Mouse (Mus musculus) midbrain, embryonic 11.5 days (tissue): ENCODE measurements at regions not wholly inside any gene's neighbourhood (a gene's known extent, or its start where the extent isn't known, plus 50 kb on each side); places are given as distances from the start of the nearest gene placed in this dataset.
"Not testable (repeated sequence)": the region's sequence is repeated elsewhere in the genome, so short reads cannot be mapped to it uniquely, and the experiment has no call there.

Source experiments
- ATAC-seq: fragments of 200-750 bp; cut with Nextera tagmentation; 2 replicates; pipeline ENCODE4 v1.8.0; 2017; ENCODE audit warnings: moderate TSS enrichment, moderate library complexity; ENCODE audit not compliant: low FRiP score
- DNase-seq: peaks from one replicate; pipeline ENCODE4 v3.0.0; 2015; ENCODE audit warnings: low spot score; ENCODE audit errors: missing footprints
- H3K27ac ChIP-seq: fragments of 300-500 bp; sonication (generic); 2 replicates; pipeline ENCODE4 v1.5.1; 2014; ENCODE audit warnings: low read depth, low read length
- H3K27me3 ChIP-seq: fragments of 300-500 bp; sonication (generic); 2 replicates; pipeline ENCODE4 v1.6.1; 2014; ENCODE audit warnings: mild to moderate bottlenecking, low read length, moderate library complexity, mixed read lengths; ENCODE audit not compliant: control insufficient read depth, insufficient read depth
- H3K36me3 ChIP-seq: fragments of 300-500 bp; sonication (generic); 2 replicates; pipeline ENCODE4 v1.6.1; 2014; ENCODE audit warnings: mild to moderate bottlenecking, low read length, moderate library complexity, mixed read lengths; ENCODE audit not compliant: control insufficient read depth, insufficient read depth
- H3K4me1 ChIP-seq: fragments of 300-500 bp; sonication (generic); 2 replicates; pipeline ENCODE4 v1.6.1; 2014; ENCODE audit warnings: low read length; ENCODE audit not compliant: control insufficient read depth, insufficient read depth
- H3K4me2 ChIP-seq: fragments of 300-500 bp; sonication (generic); 2 replicates; pipeline ENCODE4 v1.6.1; 2014; ENCODE audit warnings: mild to moderate bottlenecking, moderate library complexity
- H3K4me3 ChIP-seq: fragments of 300-500 bp; sonication (generic); 2 replicates; pipeline ENCODE4 v1.5.1; 2014; ENCODE audit warnings: low read depth, low read length
- H3K9ac ChIP-seq: fragments of 300-500 bp; sonication (generic); 2 replicates; pipeline ENCODE4 v1.6.1; 2014; ENCODE audit warnings: low read length
- H3K9me3 ChIP-seq: fragments of 300-500 bp; sonication (generic); 2 replicates; pipeline ENCODE4 v1.6.1; 2016; ENCODE audit warnings: low read length; ENCODE audit not compliant: control insufficient read depth
- WGBS: fragments of 180-500 bp; shearing (Covaris S2); extraction: QIAGEN DNeasy Blood & Tissue Kit; methylation state at CpG from one replicate; pipeline ENCODE4 v1.1.7; 2014; 5-methylcytosine and 5-hydroxymethylcytosine counted together

DNA sequence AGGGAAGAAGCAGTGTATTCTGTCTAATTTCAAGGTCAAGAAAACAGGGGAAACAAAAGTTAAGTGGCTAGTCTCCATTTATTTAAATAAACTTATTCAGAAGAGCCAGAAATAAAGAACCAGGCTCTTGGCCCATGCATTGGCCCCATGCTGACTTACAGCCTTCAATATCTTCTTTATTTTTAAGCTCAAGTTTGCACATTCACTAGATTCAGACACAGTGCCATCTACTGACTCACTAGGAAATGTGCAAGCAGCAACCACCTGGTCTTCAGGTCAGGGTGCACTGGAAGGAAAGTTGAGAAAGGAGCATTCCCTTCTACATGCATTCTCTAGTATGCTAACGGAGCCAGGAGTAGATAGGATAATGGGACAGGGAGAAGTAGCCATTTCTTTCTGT is 289.7 kb downstream of the Casp12 start:
- H3K36me3 ChIP-seq = no peaks in the 10 kb centered on the region
- H3K9ac ChIP-seq = no peak overlapping the region
- H3K9me3 ChIP-seq = no peaks in the 10 kb centered on the region
- no peak overlapping the region for H3K27ac ChIP-seq
- H3K27me3 ChIP-seq = no peaks in the 10 kb centered on the region
- no peak overlapping the region for H3K4me3 ChIP-seq
- no peaks in the 10 kb centered on the region for H3K4me1 ChIP-seq
- 22% methylated on average over 1 of the region's 1 CpGs for WGBS
- no peak overlapping the region for H3K4me2 ChIP-seq
- DNase-seq = peak; percentile 84
- 0 out of 2 replicates have a peak, but pooled peaks have one; percentile 42 for ATAC-seq

DNA sequence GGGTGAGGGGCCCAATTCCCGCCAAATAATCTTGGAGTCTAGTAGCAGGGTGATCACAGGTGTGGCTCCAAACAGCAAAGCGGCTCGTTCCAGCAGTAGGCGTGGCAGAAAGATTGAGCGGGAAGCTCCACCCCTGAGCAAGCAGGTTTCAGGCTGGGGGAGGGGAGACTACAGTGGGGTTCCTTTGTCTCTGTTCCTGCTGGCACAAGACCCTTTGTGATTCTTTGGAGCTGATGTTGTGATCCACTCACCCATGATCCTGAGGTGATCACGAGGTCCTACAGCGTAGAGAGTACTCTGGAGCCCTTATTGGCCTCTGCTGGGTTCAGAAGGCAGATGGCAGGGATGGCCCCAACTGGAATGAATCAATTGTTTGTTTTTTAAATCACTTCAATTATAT is 318.7 kb downstream of the Casp12 start:
- ATAC-seq = no peak
- DNase-seq = no peak
- no peaks in the 10 kb centered on the region for H3K4me1 ChIP-seq
- H3K36me3 ChIP-seq = no peaks in the 10 kb centered on the region
- no peaks in the 10 kb centered on the region; the same call in 1 of the 2 replicates for H3K9me3 ChIP-seq
- no peak overlapping the region for H3K9ac ChIP-seq
- H3K4me2 ChIP-seq = no peak overlapping the region
- H3K4me3 ChIP-seq = no peak overlapping the region
- H3K27me3 ChIP-seq = no peaks in the 10 kb centered on the region
- 78% methylated on average over 7 of the region's 7 CpGs for WGBS
- no peak overlapping the region for H3K27ac ChIP-seq

DNA sequence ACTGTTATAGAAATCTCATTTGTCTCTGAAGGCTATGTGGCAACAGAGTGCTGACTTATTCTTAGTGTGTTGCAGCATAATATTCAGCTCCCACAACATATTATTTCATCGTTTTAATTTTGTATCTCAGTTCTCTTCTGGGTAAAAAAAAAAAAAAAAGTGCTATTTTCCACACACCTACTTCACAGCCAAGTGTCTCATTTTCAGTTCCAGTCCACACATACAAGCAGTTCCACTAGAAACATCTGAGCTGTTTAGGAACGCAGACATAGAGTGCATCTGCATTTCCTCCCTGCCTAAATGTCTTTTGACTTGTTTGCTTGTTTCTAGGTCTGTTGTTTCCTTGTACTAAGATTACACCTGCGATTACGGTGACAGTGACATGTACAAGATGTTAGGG is 328.3 kb downstream of the Casp12 start:
- H3K27me3 ChIP-seq = no peaks in the 10 kb centered on the region
- no peaks in the 10 kb centered on the region for H3K4me1 ChIP-seq
- no peak for DNase-seq
- H3K4me2 ChIP-seq = no peak overlapping the region
- H3K9me3 ChIP-seq = no peaks in the 10 kb centered on the region
- no peaks in the 10 kb centered on the region for H3K36me3 ChIP-seq
- no peak overlapping the region for H3K27ac ChIP-seq
- H3K4me3 ChIP-seq = no peak overlapping the region
- WGBS = 90% methylated on average over 4 of the region's 4 CpGs
- ATAC-seq = no peak
- H3K9ac ChIP-seq = no peak overlapping the region

DNA sequence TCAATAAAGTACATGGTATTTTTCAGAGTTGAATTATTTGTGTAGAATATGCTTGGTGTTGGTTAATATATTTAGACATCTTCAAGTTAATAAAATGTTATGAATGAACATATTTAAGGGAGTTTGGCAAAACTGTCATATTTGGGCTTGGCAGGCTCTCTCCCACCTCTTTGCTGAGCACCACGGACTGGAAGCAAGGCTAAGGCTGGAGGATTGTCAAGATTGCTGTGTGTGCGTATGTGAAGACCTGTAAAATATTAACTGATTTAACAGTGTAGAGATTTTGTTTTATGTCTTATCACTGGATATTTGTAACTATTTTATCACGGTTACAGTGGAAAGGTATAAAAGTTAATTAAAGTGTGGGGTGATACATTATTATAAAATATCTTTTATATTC is 363.3 kb downstream of the Casp12 start:
- WGBS = 81% methylated on average over 3 of the region's 3 CpGs
- H3K4me3 ChIP-seq = no peak overlapping the region
- no peak overlapping the region for H3K27ac ChIP-seq
- no peak overlapping the region for H3K9ac ChIP-seq
- no peaks in the 10 kb centered on the region for H3K27me3 ChIP-seq
- H3K9me3 ChIP-seq = no peaks in the 10 kb centered on the region
- no peaks in the 10 kb centered on the region for H3K36me3 ChIP-seq
- no peak overlapping the region for H3K4me2 ChIP-seq
- ATAC-seq (no peak), DNase-seq (no peak)
- no peaks in the 10 kb centered on the region for H3K4me1 ChIP-seq

DNA sequence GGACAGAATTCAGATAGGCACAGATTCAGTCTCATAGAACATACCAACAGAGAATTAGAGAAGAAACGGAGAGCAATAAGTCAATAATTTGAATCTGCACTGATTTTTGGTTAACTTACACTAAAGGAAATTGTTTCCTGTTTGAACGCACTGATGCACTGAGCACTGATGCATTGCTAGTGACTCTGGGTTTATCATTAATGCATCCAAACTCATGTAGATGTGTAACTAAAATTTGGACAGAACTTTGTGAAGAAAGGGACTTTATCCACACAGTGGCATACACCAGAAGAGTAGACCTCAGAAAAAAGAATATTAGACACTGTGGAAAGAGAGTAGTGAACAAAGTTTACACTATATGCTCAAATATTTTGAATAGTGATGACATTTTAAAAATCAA is 364.2 kb downstream of the Casp12 start:
- Histone ChIP-seq H3K27me3 (no peaks in the 10 kb centered on the region), H3K36me3 (no peaks in the 10 kb centered on the region), H3K4me1 (no peaks in the 10 kb centered on the region), H3K9ac (no peak overlapping the region), H3K4me3 (no peak overlapping the region), H3K9me3 (no peaks in the 10 kb centered on the region), H3K27ac (no peak overlapping the region), H3K4me2 (no peak overlapping the region)
- WGBS = 78% methylated on average over 2 of the region's 2 CpGs
- ATAC-seq (no peak), DNase-seq (no peak)

DNA sequence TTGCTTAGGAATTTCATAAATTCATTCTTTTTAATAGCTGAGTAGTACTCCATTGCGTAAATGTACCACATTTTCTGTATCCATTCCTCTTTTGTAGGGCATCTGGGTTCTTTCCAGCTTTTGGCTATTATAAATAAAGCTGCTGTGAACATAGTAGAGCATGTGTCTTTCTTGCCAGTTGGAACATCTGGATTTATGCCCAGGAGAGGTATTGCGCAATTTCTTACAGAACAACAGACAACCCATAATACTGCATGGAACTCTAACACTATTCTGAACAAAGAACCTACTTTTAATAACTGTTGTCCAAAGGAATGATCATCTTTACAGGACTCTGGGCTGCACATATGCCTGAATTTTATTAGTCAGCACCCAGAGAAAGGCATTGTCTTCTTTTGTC is 373.4 kb downstream of the Casp12 start:
- not testable (repeated sequence) for H3K27me3 ChIP-seq, DNase-seq, H3K4me2 ChIP-seq, H3K9me3 ChIP-seq, H3K36me3 ChIP-seq, H3K4me1 ChIP-seq, H3K9ac ChIP-seq, ATAC-seq, H3K4me3 ChIP-seq, H3K27ac ChIP-seq
- WGBS = 91% methylated on average over 2 of the region's 2 CpGs

DNA sequence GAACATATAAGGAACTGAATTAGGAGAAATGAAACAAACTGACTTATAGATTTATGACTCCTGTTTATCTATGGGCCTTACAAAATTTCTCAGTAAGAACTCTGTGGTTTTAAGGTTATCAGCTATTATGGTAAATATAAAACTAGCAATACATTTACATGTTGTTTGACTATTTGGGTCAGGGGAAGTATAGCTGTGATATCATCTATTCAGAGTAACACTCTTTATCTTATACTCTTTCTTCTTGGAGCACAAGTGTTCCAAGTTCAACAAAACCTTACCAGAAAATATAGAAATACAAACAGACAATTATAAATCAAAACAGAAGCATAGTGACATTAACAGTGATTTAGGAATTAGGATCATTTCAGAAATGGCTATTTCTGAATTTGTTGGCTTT is 383.6 kb downstream of the Casp12 start:
- H3K27ac ChIP-seq = no peak overlapping the region
- H3K9ac ChIP-seq = no peak overlapping the region
- no peak overlapping the region for H3K4me3 ChIP-seq
- ATAC-seq = no peak
- H3K4me1 ChIP-seq = no peaks in the 10 kb centered on the region
- H3K36me3 ChIP-seq = no peaks in the 10 kb centered on the region
- H3K4me2 ChIP-seq = no peak overlapping the region
- no peaks in the 10 kb centered on the region for H3K9me3 ChIP-seq
- DNase-seq = no peak
- no peaks in the 10 kb centered on the region for H3K27me3 ChIP-seq

DNA sequence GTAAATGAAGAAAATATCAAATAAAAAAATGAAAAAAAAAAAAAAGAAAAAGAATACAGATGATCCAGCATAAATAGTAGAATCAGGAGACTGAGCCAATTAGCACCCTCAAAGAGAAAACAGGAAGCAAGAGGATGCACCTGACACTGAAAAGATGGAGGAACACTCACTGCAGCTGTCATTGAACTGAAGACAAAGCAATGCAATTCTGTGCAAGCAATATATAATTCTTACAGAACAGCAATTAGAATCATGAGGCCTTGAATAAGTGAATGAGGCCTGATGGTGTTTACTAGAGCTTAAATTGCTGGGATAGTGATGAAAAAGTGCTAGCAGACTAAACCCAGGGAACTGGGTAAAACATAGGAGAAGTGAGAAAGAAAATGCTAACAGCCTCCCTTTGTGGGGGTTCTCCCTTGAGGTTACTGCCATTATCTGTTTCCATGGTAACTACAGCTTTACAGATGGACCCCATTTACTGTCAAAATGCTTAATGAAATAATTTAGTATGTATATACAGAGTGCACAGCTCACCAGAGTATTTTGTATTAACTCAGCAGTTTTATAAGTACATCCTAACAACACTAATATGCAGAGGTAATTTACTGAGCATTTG is 407.6 kb downstream of the Casp12 start:
- Histone ChIP-seq H3K9me3 (no peaks in the 10 kb centered on the region), H3K4me2 (no peak overlapping the region), H3K27ac (no peak overlapping the region), H3K4me1 (no peaks in the 10 kb centered on the region), H3K36me3 (no peaks in the 10 kb centered on the region), H3K9ac (no peak overlapping the region), H3K27me3 (no peaks in the 10 kb centered on the region), H3K4me3 (no peak overlapping the region)
- DNase-seq (no peak), ATAC-seq (peak; percentile 77)

DNA sequence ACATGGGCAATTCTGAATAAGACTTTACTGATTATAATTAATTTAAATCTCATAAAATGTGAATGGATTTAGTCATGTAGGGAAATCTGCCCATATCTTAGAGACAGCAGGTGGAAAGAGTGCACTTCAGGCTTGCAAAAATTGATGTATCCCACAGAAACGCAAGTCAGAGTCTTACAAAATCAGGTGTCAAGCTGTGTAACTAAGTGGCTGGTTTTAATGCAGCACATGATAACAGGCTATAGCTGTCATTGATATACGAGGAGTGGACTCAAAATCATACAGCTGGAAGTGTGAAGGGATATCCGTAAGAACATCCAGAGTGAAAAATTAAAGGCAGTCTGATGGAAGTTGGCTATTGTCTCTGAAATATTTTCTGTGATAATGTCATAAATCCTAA is 408.6 kb downstream of the Casp12 start:
- Histone ChIP-seq H3K4me2 (no peak overlapping the region), H3K4me1 (no peaks in the 10 kb centered on the region), H3K9me3 (no peaks in the 10 kb centered on the region), H3K27me3 (no peaks in the 10 kb centered on the region), H3K9ac (no peak overlapping the region), H3K27ac (no peak overlapping the region), H3K4me3 (no peak overlapping the region), H3K36me3 (no peaks in the 10 kb centered on the region)
- DNase-seq (no peak), ATAC-seq (no peak)
- WGBS = 83% methylated on average over 3 of the region's 3 CpGs

DNA sequence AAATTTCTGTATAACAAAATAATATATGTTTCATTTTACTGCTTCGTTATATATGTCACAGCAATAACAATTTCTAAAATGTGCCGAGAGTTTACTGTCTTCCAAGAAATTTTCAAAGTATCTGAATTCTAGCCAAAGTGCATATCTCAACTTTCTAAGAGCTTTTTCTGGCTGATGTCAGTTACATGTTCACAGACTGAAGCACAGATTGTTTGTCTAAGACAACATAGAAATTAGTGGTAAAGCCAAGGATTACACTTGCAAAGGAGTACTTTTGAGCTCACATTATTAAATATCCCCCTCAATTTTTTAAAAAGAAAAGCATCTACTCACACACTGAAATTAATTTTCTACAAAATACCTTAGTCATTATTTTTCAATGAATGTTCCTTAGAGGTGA is 407.2 kb upstream of the Pdgfd start:
- Histone ChIP-seq H3K4me3 (no peak overlapping the region), H3K9me3 (no peaks in the 10 kb centered on the region), H3K27me3 (no peaks in the 10 kb centered on the region), H3K4me2 (no peak overlapping the region), H3K27ac (no peak overlapping the region), H3K36me3 (no peaks in the 10 kb centered on the region), H3K9ac (no peak overlapping the region), H3K4me1 (no peaks in the 10 kb centered on the region)
- no peak for ATAC-seq
- WGBS = 92% methylated on average over 2 of the region's 2 CpGs
- DNase-seq = no peak
